Mouse (Mus musculus): ENCODE data around the gene Ston2.

DNA sequence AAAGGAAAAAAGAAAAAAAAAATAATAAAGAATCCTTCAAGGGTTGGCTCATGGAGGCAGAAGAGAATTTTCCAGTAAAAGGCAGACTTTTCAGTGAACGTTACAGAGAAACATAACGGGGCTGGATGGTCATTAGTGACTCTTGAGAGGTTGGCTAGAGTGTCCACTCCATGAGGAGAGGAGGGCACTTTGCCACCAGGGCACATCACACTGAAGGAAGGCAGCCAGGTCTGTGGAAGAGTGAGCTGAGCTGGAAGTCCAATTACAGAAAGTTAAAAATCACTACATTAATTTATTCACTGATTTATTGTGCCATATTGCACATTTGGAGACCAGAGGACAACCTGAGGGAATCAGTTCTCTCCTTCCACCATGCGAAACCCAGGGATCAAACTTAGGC, 28.4 kb downstream of the Ston2 start:
- no peak for TF ChIP-seq GATA1 (IDR thresholded peaks at IDR 0.05; ENCODE audit: borderline replicate concordance, low read length)
- TF ChIP-seq CTCF (IDR thresholded peaks at IDR 0.05; ENCODE audit: low read depth, low read length), result no peak
- TF ChIP-seq TAL1 (conservative IDR thresholded peaks at IDR 0.05; ENCODE audit: low read depth, low read length), result no peak
- no peak for TF ChIP-seq GATA2 (IDR thresholded peaks at IDR 0.05; ENCODE audit: borderline replicate concordance, low read depth, low read length)

Measured in G1E (cell line).